ENCODE assay signal across 8 mouse cellular contexts in genomic region chr9:64934015-64934754, GRCm38 (mm10). TPM values are rescaled to one million over a fixed set of nuclear protein-coding genes. Genes with fewer than 3 reads are reported as not detected.
DNase-seq lines count a peak whose midpoint lies in the region; ATAC-seq lines count a peak whose summit lies in the region.

No protein-coding gene starts in this region.

- H3K4me2 ChIP-seq in midbrain, embryonic 14.5 days (ENCODE audit: low read length): peak overlapping the region; percentile 3; the same call in 1 of the 2 replicates
- no peak overlapping the region for H3K4me2 ChIP-seq in midbrain, embryonic 16.5 days (ENCODE audit: low read length)
- H3K4me2 ChIP-seq in heart, embryonic 14.5 days (ENCODE audit: low read length): peak overlapping the region; percentile 18; the same call in 1 of the 2 replicates

- no peak overlapping the region for H3K4me3 ChIP-seq in midbrain, embryonic 14.5 days (replicated peaks; ENCODE audit: low read depth, low read length)
- H3K4me3 ChIP-seq in midbrain, embryonic 16.5 days (ENCODE audit: low read depth, low read length): no peak overlapping the region
- H3K4me3 ChIP-seq in heart, embryonic 14.5 days (ENCODE audit: control insufficient read depth in 1 of 2, insufficient read depth in 1 of 2, low read depth in 1 of 2, low read length in 2 of 2): no peak overlapping the region

- no peaks in the 10 kb centered on the region for H3K9me3 ChIP-seq in midbrain, embryonic 14.5 days (ENCODE audit: control insufficient read depth, low read length)
- no peaks in the 10 kb centered on the region for H3K9me3 ChIP-seq in midbrain, embryonic 16.5 days (replicated peaks; ENCODE audit: control insufficient read depth, low read length, poor library complexity, severe bottlenecking)
- H3K9me3 ChIP-seq in heart, embryonic 14.5 days (ENCODE audit: control insufficient read depth, low read length): no peaks in the 10 kb centered on the region

- WGBS in midbrain, embryonic 14.5 days: 58% methylated on average over 15 of the region's 15 CpGs
- WGBS in midbrain, embryonic 16.5 days: 59% methylated on average over 15 of the region's 15 CpGs
- WGBS in heart, embryonic 14.5 days: 38% methylated on average over 14 of the region's 15 CpGs

- peak; percentile 57 for DNase-seq in midbrain, embryonic 14.5 days
- peak; percentile 63 for DNase-seq in embryo, embryonic 10.5 days (ENCODE audit: low spot score)
- peak; percentile 62 to 77 for DNase-seq in kidney, postnatal 36 days
- no peak for DNase-seq in left cerebral cortex, postnatal 25 days (ENCODE audit: low spot score in 2 of 2)
- no peak for DNase-seq in layer of hippocampus, adult 8-10 months (ENCODE audit: low spot score in 2 of 2)

- ATAC-seq in midbrain, embryonic 14.5 days (ENCODE audit: low FRiP score, low TSS enrichment): no peak
- ATAC-seq in midbrain, embryonic 16.5 days: no peak
- peak; percentile 47 for ATAC-seq in heart, embryonic 14.5 days (ENCODE audit: insufficient number of reproducible peaks, insufficient read depth, low FRiP score, low read depth)
- 0 out of 2 replicates have a peak, but pooled peaks have one; percentile 23 for ATAC-seq in megakaryocyte progenitor cell, adult 5-6 weeks (replicated peaks; ENCODE audit: poor library complexity)

- no peaks in the 10 kb centered on the region for H3K36me3 ChIP-seq in midbrain, embryonic 14.5 days (ENCODE audit: control insufficient read depth, insufficient read depth, low read length)
- no peaks in the 10 kb centered on the region for H3K36me3 ChIP-seq in midbrain, embryonic 16.5 days (ENCODE audit: control insufficient read depth, insufficient read depth, low read length)
- no peaks in the 10 kb centered on the region for H3K36me3 ChIP-seq in heart, embryonic 14.5 days (ENCODE audit: control insufficient read depth, insufficient read depth, low read length)

- H3K4me1 ChIP-seq in midbrain, embryonic 14.5 days (ENCODE audit: control insufficient read depth, insufficient read depth, low read length): no peaks in the 10 kb centered on the region
- no peaks in the 10 kb centered on the region for H3K4me1 ChIP-seq in midbrain, embryonic 16.5 days (ENCODE audit: control insufficient read depth, insufficient read depth, low read length)
- H3K4me1 ChIP-seq in heart, embryonic 14.5 days (ENCODE audit: control insufficient read depth in 2 of 2, insufficient read depth in 2 of 2, low read length in 2 of 2): peaks cover 37 to 51% of the 10 kb centered on the region in 2 experiments

- intact Hi-C loops in left cerebral cortex, postnatal 25 days (cut with DNase I): loop anchor here (10.0 kb wide), 1 partner anchor 749 kb away; no protein-coding TSS in a partner anchor

- no peaks in the 10 kb centered on the region for H3K27me3 ChIP-seq in midbrain, embryonic 14.5 days (ENCODE audit: control insufficient read depth, insufficient read depth, low read length)
- H3K27me3 ChIP-seq in midbrain, embryonic 16.5 days (ENCODE audit: control insufficient read depth, insufficient read depth, low read depth, low read length): no peaks in the 10 kb centered on the region
- no peaks in the 10 kb centered on the region for H3K27me3 ChIP-seq in heart, embryonic 14.5 days (ENCODE audit: control insufficient read depth, insufficient read depth, low read length)

- no peak overlapping the region for H3K9ac ChIP-seq in midbrain, embryonic 14.5 days (replicated peaks; ENCODE audit: low read length)
- no peak overlapping the region for H3K9ac ChIP-seq in midbrain, embryonic 16.5 days (ENCODE audit: low read depth, low read length)
- H3K9ac ChIP-seq in heart, embryonic 14.5 days (ENCODE audit: low read length): no peak overlapping the region

- 0 out of 2 replicates have a peak overlapping the region, but pooled peaks have one; percentile 32 for H3K27ac ChIP-seq in midbrain, embryonic 14.5 days (replicated peaks; ENCODE audit: low read depth, low read length)
- H3K27ac ChIP-seq in midbrain, embryonic 16.5 days (ENCODE audit: low read length): no peak overlapping the region
- H3K27ac ChIP-seq in heart, embryonic 14.5 days (replicated peaks in 1 of 2; ENCODE audit: control insufficient read depth in 1 of 2, insufficient read depth in 1 of 2, low read depth in 2 of 2, low read length in 2 of 2): peak overlapping the region; percentile 13 to 50; a peak in 3 of 4 replicates

RNA-seq across cellular contexts. Expression of gene Slc24a1, which starts 17.2 kb away (rescaled TPM):
- 0.09 TPM in 1 of 2 replicates, not detected in the other for polyA plus RNA-seq in midbrain, embryonic 14.5 days (2014; fragmentation: Nextera tagmentation; extraction: Ambion mirVana)
- 0.10 and 0.20 TPM in 2 replicates for polyA plus RNA-seq in midbrain, embryonic 16.5 days (2015; fragmentation: Nextera tagmentation; extraction: Ambion mirVana)
- 0.05 TPM in 2 replicates for polyA plus RNA-seq in heart, embryonic 14.5 days (2014; fragmentation: Nextera tagmentation; extraction: Ambion mirVana)
- total RNA-seq in megakaryocyte progenitor cell, adult 5-6 weeks (2015): not detected in 2 replicates
- not detected in 2 replicates for total RNA-seq in megakaryocyte progenitor cell, adult 5-6 weeks (2017)
- under 1 TPM; 0.14 to 0.18 TPM for total RNA-seq in left cerebral cortex, postnatal 25 days (2021)
- under 1 TPM; 0.08 to 0.30 (median 0.15) TPM for total RNA-seq in layer of hippocampus, adult 8-10 months (2022)

RNA-seq across cellular contexts. Expression of gene Ints14, which starts 26.5 kb away (rescaled TPM):
- polyA plus RNA-seq in midbrain, embryonic 14.5 days (2014; fragmentation: Nextera tagmentation; extraction: Ambion mirVana): 26.8 and 47.1 TPM in 2 replicates
- 35.1 and 37.1 TPM in 2 replicates for polyA plus RNA-seq in midbrain, embryonic 16.5 days (2015; fragmentation: Nextera tagmentation; extraction: Ambion mirVana)
- 39.0 and 41.1 TPM in 2 replicates for polyA plus RNA-seq in heart, embryonic 14.5 days (2014; fragmentation: Nextera tagmentation; extraction: Ambion mirVana)
- 32.2 and 32.9 TPM in 2 replicates for total RNA-seq in megakaryocyte progenitor cell, adult 5-6 weeks (2015)
- total RNA-seq in megakaryocyte progenitor cell, adult 5-6 weeks (2017): 31.1 and 33.9 TPM in 2 replicates
- total RNA-seq in left cerebral cortex, postnatal 25 days (2021): 10 to 100 TPM; 22.4 to 23.7 TPM
- total RNA-seq in layer of hippocampus, adult 8-10 months (2022): 10 to 100 TPM; 19.3 to 22.6 (median 20.1) TPM

Comparison
In these comparisons a context has a peak if more than half of its experiments do, and no peak if none do; other contexts are left out.
1. ATAC-seq: peak in heart, embryonic 14.5 days (single experiment) and megakaryocyte progenitor cell, adult 5-6 weeks (single experiment); none in midbrain, embryonic 14.5 days (single experiment) and midbrain, embryonic 16.5 days (single experiment).
2. DNase-seq: peak in midbrain, embryonic 14.5 days (single experiment), embryo, embryonic 10.5 days (single experiment) and kidney, postnatal 36 days (2 of 2); none in left cerebral cortex, postnatal 25 days (0 of 2) and layer of hippocampus, adult 8-10 months (0 of 2).